Mouse (Mus musculus): Measurements from ENCODE around the gene Atp10a. TPM values are rescaled to one million over a fixed set of nuclear protein-coding genes. Genes with fewer than 3 reads are reported as not detected.

The Atp10a gene
- polyA plus RNA-seq, 1 experiment from 2014 or later = 5.6 TPM

- ChIA-PET POLR2A (no interaction called here), CTCF (interaction anchor here (1.2 to 1.6 kb wide), 2 partner anchors 23 to 102 kb away, joined by 3 to 6 read pairs; no protein-coding TSS in a partner anchor)
- no peak for TF ChIP-seq CTCF (IDR thresholded peaks at IDR 0.05)
- in situ Hi-C loops (cut with MboI; ENCODE audit: low pct_unique_long_range_greater_than_20kb) = no loop called here
- ATAC-seq (no peak), DNase-seq (ENCODE audit: low read depth, low spot score) (no peak)
- H3K27me3 ChIP-seq = no peaks in the 10 kb centered on the region
Measured at GRCm38 (mm10) chr7:58686997-58687396, 31.0 kb downstream of the Atp10a start.

DNA sequence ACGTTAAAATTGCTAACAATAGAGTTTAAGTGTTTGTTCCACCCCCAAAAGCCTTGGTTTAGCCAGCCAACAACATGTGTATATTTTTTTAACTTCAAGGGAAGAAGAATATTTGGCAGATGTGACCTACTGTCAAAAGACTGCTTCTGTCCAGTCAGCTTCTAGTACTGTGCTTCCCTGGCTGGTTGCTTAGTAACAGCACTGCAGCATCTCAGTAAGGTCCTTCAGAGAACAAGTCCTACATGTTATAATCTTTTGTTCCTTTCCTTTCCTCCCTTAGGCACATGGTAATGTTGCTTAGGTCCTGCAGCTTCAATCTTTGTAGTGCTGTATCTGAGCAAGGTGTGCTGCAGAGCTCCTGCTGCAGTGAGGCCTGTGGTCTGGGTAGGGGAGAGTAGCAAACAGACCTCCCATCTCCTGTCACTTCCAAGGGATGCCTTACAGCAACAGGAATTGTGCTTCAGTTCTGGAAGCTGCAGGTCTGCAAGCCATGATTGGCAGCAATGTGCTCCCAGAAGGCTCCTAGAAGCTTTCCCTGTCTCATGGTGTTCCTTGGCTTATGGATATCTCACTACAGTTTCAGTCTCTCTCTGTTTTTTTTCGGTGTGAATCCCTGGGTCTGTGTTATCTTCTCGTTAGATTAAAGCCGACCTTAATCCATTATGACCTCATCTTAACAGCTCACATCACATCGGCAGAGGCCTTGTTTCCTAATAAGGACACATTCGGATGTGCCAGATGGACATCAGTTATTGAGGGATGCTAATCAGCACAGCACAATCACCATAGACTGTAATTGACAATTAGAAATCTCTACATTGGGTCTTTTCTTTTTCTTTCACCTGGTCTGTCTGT is 34.3 kb downstream of the Atp10a start:
- ATAC-seq = no peak
- in situ Hi-C loops (cut with MboI; ENCODE audit: low pct_unique_long_range_greater_than_20kb) = no loop called here
- H3K27me3 ChIP-seq = no peaks in the 10 kb centered on the region
- DNase-seq (ENCODE audit: low read depth, low spot score) = no peak
- ChIA-PET POLR2A (no interaction called here), CTCF (no interaction called here)
- TF ChIP-seq CTCF (IDR thresholded peaks at IDR 0.05) = no peak

DNA sequence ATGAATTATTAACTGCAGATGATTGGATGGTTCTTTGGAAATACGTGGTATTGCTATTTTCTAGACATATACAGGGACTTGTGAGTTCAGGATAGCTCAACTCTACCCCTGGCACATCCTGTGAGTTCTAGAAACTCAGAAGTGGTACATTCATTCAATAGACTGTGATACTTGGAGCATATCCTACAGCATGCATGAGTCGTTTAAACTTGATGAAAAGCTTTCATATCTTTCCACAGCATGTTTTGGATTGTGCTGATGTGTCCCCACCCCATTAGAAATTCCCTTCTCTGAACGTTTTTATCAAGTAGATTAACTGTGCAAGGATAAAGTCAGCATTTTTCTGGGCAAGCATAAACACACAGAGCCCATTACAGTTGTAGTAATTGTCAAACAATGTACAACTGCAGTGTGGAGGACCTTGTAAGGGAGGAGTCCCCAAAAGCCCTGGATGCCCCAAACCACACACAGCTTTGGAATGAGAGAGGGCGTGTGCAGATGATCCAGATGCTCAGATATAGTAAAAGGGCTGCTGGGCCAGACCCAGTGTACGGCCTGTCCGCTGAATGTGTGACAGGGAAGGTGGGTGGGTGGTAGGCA is 35.1 kb downstream of the Atp10a start:
- CTCF ChIA-PET = interaction anchor here (1.2 kb wide), 1 partner anchor 15 kb away, joined by 3 read pairs; no protein-coding TSS in a partner anchor
- no peak for TF ChIP-seq CTCF (IDR thresholded peaks at IDR 0.05)
- in situ Hi-C loops (cut with MboI; ENCODE audit: low pct_unique_long_range_greater_than_20kb) = no loop called here
- DNase-seq (ENCODE audit: low read depth, low spot score) (no peak), ATAC-seq (peak; percentile 17)
- H3K27me3 ChIP-seq = no peaks in the 10 kb centered on the region
- POLR2A ChIA-PET = interaction anchor here (1.0 kb wide), 1 partner anchor 39 kb away, joined by 3 read pairs; no protein-coding TSS in a partner anchor

DNA sequence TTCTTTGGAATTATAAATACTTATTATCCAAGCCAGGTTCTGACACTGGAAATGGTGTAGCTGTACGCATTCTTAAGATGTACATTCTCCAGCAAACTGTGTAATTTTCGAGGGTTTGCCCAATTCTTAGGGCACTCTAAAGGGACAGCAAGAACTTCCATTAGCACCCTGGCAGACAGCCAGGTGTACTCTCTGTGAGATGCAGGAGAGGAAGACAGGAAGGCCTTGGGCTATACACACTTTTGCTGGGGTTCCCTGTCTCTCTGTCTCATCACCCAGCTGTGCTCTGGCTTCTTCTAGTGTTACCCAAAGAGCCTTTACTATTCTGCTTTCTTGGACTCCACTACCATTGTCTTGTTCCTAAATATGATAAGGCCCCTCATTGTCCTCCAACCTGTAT is 36.7 kb downstream of the Atp10a start:
- DNase-seq (ENCODE audit: low read depth, low spot score) = no peak
- POLR2A ChIA-PET = interaction anchor here (0.7 kb wide), 1 partner anchor 47 kb away, joined by 6 read pairs; no protein-coding TSS in a partner anchor
- H3K27me3 ChIP-seq = no peaks in the 10 kb centered on the region
- peak; percentile 24 for ATAC-seq
- TF ChIP-seq CTCF (IDR thresholded peaks at IDR 0.05) = no peak
- CTCF ChIA-PET = interaction anchor here (1.2 to 1.3 kb wide), 2 partner anchors 9 to 14 kb away, joined by 3 read pairs; no protein-coding TSS in a partner anchor
- in situ Hi-C loops (cut with MboI; ENCODE audit: low pct_unique_long_range_greater_than_20kb) = no loop called here

DNA sequence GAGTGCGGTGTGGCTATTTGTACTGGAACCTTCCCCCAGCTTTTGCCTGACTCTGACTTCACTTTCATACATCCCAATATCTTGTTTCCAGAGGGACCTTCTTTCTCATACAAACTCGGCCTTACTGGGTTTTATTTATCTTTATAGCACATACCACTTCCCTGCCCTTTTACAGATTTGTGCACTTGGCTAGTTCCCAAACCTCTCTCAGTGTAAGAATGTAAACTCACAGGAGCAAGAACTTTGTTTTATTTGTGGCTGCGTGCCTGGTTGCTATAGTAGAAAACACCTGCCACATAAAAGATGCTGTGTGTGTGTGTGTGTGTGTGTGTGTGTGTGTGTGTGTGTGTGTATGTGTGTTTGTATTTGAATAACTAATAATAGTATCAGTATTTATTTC is 37.4 kb downstream of the Atp10a start:
- ChIA-PET CTCF (interaction anchor here (1.2 kb wide), 2 partner anchors 14 to 23 kb away, joined by 3 read pairs; no protein-coding TSS in a partner anchor), POLR2A (interaction anchor here (0.7 kb wide), 1 partner anchor 46 kb away, joined by 6 read pairs; no protein-coding TSS in a partner anchor)
- ATAC-seq = peak; percentile 65
- peak; percentile 44 for DNase-seq (ENCODE audit: low read depth, low spot score)
- H3K27me3 ChIP-seq = no peaks in the 10 kb centered on the region
- no peak for TF ChIP-seq CTCF (IDR thresholded peaks at IDR 0.05)
- in situ Hi-C loops (cut with MboI; ENCODE audit: low pct_unique_long_range_greater_than_20kb) = no loop called here

DNA sequence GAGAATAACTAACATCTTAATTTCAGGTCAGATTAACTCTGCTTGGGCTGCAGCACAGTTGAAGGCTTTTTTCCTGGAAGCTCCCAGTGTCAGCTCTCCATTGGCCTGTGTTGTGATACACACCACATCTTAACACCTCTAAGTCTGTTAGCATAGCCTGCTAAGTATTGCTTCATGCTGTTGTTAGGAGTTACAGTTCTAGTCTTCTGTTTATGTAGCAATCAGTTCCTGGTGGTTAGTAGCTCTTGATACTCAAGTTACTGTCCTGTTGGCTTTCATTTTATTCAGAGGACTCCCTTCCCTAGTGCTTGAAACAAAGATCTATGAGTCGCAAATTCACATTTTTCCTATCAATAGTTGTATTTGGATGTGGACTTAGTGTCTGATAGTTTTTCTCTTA is 39.7 kb downstream of the Atp10a start:
- ChIA-PET CTCF (interaction anchor here (1.1 kb wide), 2 partner anchors 14 to 19 kb away, joined by 3 read pairs; no protein-coding TSS in a partner anchor), POLR2A (no interaction called here)
- in situ Hi-C loops (cut with MboI; ENCODE audit: low pct_unique_long_range_greater_than_20kb) = no loop called here
- TF ChIP-seq CTCF (IDR thresholded peaks at IDR 0.05) = no peak
- ATAC-seq (no peak), DNase-seq (ENCODE audit: low read depth, low spot score) (no peak)
- H3K27me3 ChIP-seq = no peaks in the 10 kb centered on the region

- ChIA-PET CTCF (no interaction called here), POLR2A (no interaction called here)
- in situ Hi-C loops (cut with MboI; ENCODE audit: low pct_unique_long_range_greater_than_20kb) = no loop called here
- ATAC-seq (no peak), DNase-seq (ENCODE audit: low read depth, low spot score) (no peak)
- no peak for TF ChIP-seq CTCF (IDR thresholded peaks at IDR 0.05)
- no peaks in the 10 kb centered on the region for H3K27me3 ChIP-seq
Measured at GRCm38 (mm10) chr7:58697092-58697491, 41.1 kb downstream of the Atp10a start.

DNA sequence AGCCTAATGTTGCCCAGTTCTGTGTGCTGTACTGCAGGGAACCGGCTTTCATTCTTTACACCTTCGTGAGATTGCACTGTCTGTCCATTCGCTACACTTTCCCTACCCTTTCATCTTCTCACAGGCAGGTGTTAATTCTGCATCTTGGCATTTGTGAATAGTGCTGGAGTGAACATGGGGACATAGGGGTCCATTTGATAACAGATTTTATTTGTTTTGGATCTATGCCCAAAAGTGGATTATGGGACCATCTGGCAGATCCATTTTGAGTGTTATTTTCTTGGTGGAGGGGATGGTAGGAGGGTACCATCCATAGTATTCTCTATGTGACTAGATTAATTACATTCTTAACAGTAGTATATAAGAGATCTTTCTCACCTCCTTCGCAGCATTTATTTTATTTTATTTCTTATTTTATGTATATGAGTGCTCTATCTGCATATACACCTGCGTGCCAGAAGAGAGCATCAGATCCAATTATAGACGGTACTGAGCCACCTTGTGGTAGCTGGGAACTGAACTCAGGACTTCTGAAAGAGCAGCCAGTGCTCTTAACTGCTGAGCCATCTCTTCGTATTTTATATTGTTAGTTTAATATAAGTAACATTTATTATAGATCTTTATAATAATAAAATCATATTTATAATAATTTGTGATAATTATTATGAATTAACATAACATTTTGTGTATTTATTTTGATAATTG is 42.9 kb downstream of the Atp10a start:
- in situ Hi-C loops (cut with MboI; ENCODE audit: low pct_unique_long_range_greater_than_20kb) = no loop called here
- no peaks in the 10 kb centered on the region for H3K27me3 ChIP-seq
- CTCF ChIA-PET = no interaction called here
- no peak for TF ChIP-seq CTCF (IDR thresholded peaks at IDR 0.05)
- POLR2A ChIA-PET = no interaction called here
- ATAC-seq = no peak
- DNase-seq (ENCODE audit: low read depth, low spot score) = no peak

GRCm38 (mm10) chr7:58701311-58701710 is 45.3 kb downstream of the Atp10a start:
- CTCF ChIA-PET = no interaction called here
- DNase-seq (ENCODE audit: low read depth, low spot score) = no peak
- TF ChIP-seq CTCF (IDR thresholded peaks at IDR 0.05) = no peak
- ATAC-seq = no peak
- no peaks in the 10 kb centered on the region for H3K27me3 ChIP-seq
- in situ Hi-C loops (cut with MboI; ENCODE audit: low pct_unique_long_range_greater_than_20kb) = no loop called here
- POLR2A ChIA-PET = no interaction called here

GRCm38 (mm10) chr7:58705158-58705557 is 49.2 kb downstream of the Atp10a start:
- in situ Hi-C loops (cut with MboI; ENCODE audit: low pct_unique_long_range_greater_than_20kb) = no loop called here
- no peaks in the 10 kb centered on the region for H3K27me3 ChIP-seq
- DNase-seq (ENCODE audit: low read depth, low spot score) (no peak), ATAC-seq (no peak)
- CTCF ChIA-PET = no interaction called here
- no peak for TF ChIP-seq CTCF (IDR thresholded peaks at IDR 0.05)
- POLR2A ChIA-PET = no interaction called here

Measured in Patski (cell line).